Comparison of ENCODE assay signal across 21 mouse cellular contexts in the genomic region with DNA sequence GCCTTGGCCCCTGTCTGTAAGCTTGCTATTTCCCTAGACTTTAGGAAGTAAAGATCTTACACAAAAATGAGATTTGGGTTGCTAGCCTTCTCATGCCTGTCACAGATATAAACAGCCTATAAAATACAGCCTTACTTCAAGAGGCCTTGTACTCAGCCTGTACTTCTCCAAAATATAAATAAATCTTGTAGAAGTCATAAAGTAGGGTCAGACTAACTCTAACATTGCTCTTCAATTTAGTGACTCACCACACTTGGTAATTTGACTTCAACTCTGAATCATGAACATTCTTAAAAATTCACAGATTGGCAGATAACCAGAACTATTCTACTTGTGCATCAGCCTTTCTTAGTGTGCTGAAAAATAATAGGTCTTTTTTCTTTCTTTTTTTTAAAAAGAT. TPM values are rescaled to one million over a fixed set of nuclear protein-coding genes. Genes with fewer than 3 reads are reported as not detected.
A peak's percentile ranks its signal among the peaks of the same experiment; 100 is the strongest.
DNase-seq lines count a peak whose midpoint lies in the region; ATAC-seq and TF ChIP-seq lines count a peak whose summit lies in the region.
"Had no signal": no experiment of that assay in that cellular context is flagged by ENCODE, and none has a peak within 500 bp of the region (broad histone marks: within the 10 kb centered on the region; RNA-seq: fewer than 3 reads in every experiment).

No protein-coding gene starts in this region.

- peaks cover 21% of the 10 kb centered on the region for H3K79me3 ChIP-seq in C2C12 (ENCODE audit: low read depth)

- H3K4me2 ChIP-seq in lung, postnatal 0 days (replicated peaks; ENCODE audit: low read depth, low read length): no peak overlapping the region
- H3K4me2 ChIP-seq in liver, postnatal 0 days (ENCODE audit: low read depth, low read length): no peak overlapping the region
- H3K4me2 ChIP-seq: forebrain, embryonic 15.5 days; heart, embryonic 11.5 days; heart, embryonic 15.5 days; hindbrain, embryonic 13.5 days had no signal

- no peaks in the 10 kb centered on the region for H3K27me3 ChIP-seq in lung, postnatal 0 days (replicated peaks; ENCODE audit: insufficient read depth, low read length)
- no peaks in the 10 kb centered on the region for H3K27me3 ChIP-seq in C2C12 (ENCODE audit: control insufficient read depth, insufficient read depth, insufficient read length)
- H3K27me3 ChIP-seq in liver, postnatal 0 days (ENCODE audit: insufficient read depth, low read length): no peaks in the 10 kb centered on the region
- H3K27me3 ChIP-seq: forebrain, embryonic 15.5 days; heart, embryonic 15.5 days; hindbrain, embryonic 13.5 days had no signal

- no peak for TF ChIP-seq EP300 in lung, postnatal 0 days (IDR thresholded peaks at IDR 0.05)
- no peak for TF ChIP-seq EP300 in liver, postnatal 0 days (IDR thresholded peaks at IDR 0.05; ENCODE audit: low read depth)

- TF ChIP-seq CTCF in lung, postnatal 0 days (IDR thresholded peaks at IDR 0.05): no peak
- no peak for TF ChIP-seq CTCF in C2C12 (IDR thresholded peaks at IDR 0.05; ENCODE audit: control insufficient read depth, insufficient read depth, insufficient read length)
- no peak for TF ChIP-seq CTCF in liver, postnatal 0 days (IDR thresholded peaks at IDR 0.05; ENCODE audit: low read depth)

- no peak overlapping the region for H3K27ac ChIP-seq in lung, postnatal 0 days (ENCODE audit: low read length)
- no peak overlapping the region for H3K27ac ChIP-seq in liver, postnatal 0 days (ENCODE audit: low read depth)
- H3K27ac ChIP-seq: embryonic facial prominence, embryonic 10.5 days; forebrain, embryonic 10.5 days; forebrain, embryonic 15.5 days; heart, adult 2 months; heart, embryonic 15.5 days; hindbrain, embryonic 13.5 days; hindbrain, postnatal 0 days had no signal

- peak; percentile 53 for DNase-seq in lung, postnatal 0 days (ENCODE audit: low spot score)
- DNase-seq in lung, postnatal 10 days: no peak
- DNase-seq in fibroblast of lung, adult 2 months (ENCODE audit: low read depth): peak; percentile 31
- no peak for DNase-seq in cerebellum, postnatal 10 days
- no peak for DNase-seq in liver, postnatal 0 days
- DNase-seq: adrenal gland, postnatal 14 days; cerebellum, adult 11-12 months; cerebellum, adult 9-10 months; cerebellum, postnatal 36 days; gastrocnemius, postnatal 10 days; heart, adult 2 months; heart, postnatal 14 days had no signal

- H3K9ac ChIP-seq in lung, postnatal 0 days (replicated peaks; ENCODE audit: low read depth): no peak overlapping the region
- H3K9ac ChIP-seq in liver, postnatal 0 days (replicated peaks): no peak overlapping the region
- H3K9ac ChIP-seq: forebrain, embryonic 15.5 days; heart, embryonic 15.5 days; hindbrain, embryonic 13.5 days had no signal

- H3K36me3 ChIP-seq in lung, postnatal 0 days (ENCODE audit: insufficient read depth, low read length): no peaks in the 10 kb centered on the region
- no peaks in the 10 kb centered on the region for H3K36me3 ChIP-seq in C2C12 (ENCODE audit: control insufficient read depth, insufficient read depth)
- no peaks in the 10 kb centered on the region for H3K36me3 ChIP-seq in liver, postnatal 0 days (replicated peaks; ENCODE audit: insufficient read depth, low read length)
- H3K36me3 ChIP-seq: embryonic facial prominence, embryonic 10.5 days; forebrain, embryonic 10.5 days; forebrain, embryonic 15.5 days; heart, embryonic 15.5 days; hindbrain, embryonic 13.5 days had no signal

- H3ac ChIP-seq in C2C12 (ENCODE audit: control insufficient read depth, insufficient read length, low read depth): no peak overlapping the region

- no peak overlapping the region for H3K4me3 ChIP-seq in lung, postnatal 0 days (ENCODE audit: low read depth, low read length)
- H3K4me3 ChIP-seq in C2C12 (ENCODE audit: insufficient read depth, poor library complexity, severe bottlenecking): no peak overlapping the region
- no peak overlapping the region for H3K4me3 ChIP-seq in liver, postnatal 0 days (ENCODE audit: low read depth, low read length)
- H3K4me3 ChIP-seq: embryonic facial prominence, embryonic 10.5 days; forebrain, embryonic 10.5 days; forebrain, embryonic 15.5 days; heart, adult 2 months; heart, embryonic 15.5 days; hindbrain, embryonic 13.5 days had no signal

- ATAC-seq in lung, postnatal 0 days: peak; percentile 55; the same call in 1 of the 2 replicates
- ATAC-seq in liver, postnatal 0 days: no peak
- ATAC-seq: activated CD4-positive, CD25-positive, alpha-beta regulatory T cell, adult 4 months; forebrain, embryonic 15.5 days; hindbrain, postnatal 0 days had no signal

- no peaks in the 10 kb centered on the region for H3K9me3 ChIP-seq in lung, postnatal 0 days (ENCODE audit: low read length)
- no peaks in the 10 kb centered on the region for H3K9me3 ChIP-seq in liver, postnatal 0 days (ENCODE audit: low read length)
- H3K9me3 ChIP-seq: embryonic facial prominence, embryonic 10.5 days; forebrain, embryonic 10.5 days; forebrain, embryonic 15.5 days; heart, embryonic 15.5 days; hindbrain, embryonic 13.5 days had no signal

- peaks cover 46% of the 10 kb centered on the region for H3K79me2 ChIP-seq in C2C12 (ENCODE audit: control insufficient read depth, insufficient read depth)

- H3K4me1 ChIP-seq in lung, postnatal 0 days (ENCODE audit: insufficient read depth, low read depth, low read length): peaks cover 9% of the 10 kb centered on the region; the same call in 1 of the 2 replicates
- no peaks in the 10 kb centered on the region for H3K4me1 ChIP-seq in liver, postnatal 0 days (ENCODE audit: insufficient read depth)
- H3K4me1 ChIP-seq: embryonic facial prominence, embryonic 10.5 days; forebrain, embryonic 10.5 days; forebrain, embryonic 15.5 days; heart, embryonic 15.5 days; hindbrain, embryonic 13.5 days had no signal

TF ChIP-seq in C2C12, 6 proteins besides CTCF, POLR2A, EP300 and RAD21:
- TF ChIP-seq MAX (IDR thresholded peaks at IDR 0.05) (no peak), FOSL1 (IDR thresholded peaks at IDR 0.05; ENCODE audit: insufficient read depth, low read length, poor library complexity, severe bottlenecking) (peak; percentile 64), MYOG (IDR thresholded peaks at IDR 0.05; ENCODE audit: control insufficient read depth, extremely low read depth, insufficient read length) (no peak), CEBPB (IDR thresholded peaks at IDR 0.05; ENCODE audit: low read depth) (no peak), MYOD1 (IDR thresholded peaks at IDR 0.05; ENCODE audit: control insufficient read depth, insufficient read length, low read depth) (no peak)

RNA-seq across cellular contexts. Expression of gene Desi2, which starts 29.9 kb away (rescaled TPM):
- 20.0 and 26.2 TPM in 2 replicates for polyA plus RNA-seq in lung, postnatal 0 days (2015; fragmentation: Nextera tagmentation; extraction: Ambion mirVana)
- polyA plus RNA-seq in C2C12 (2012; fragmentation: generic; extraction: Trizol): 10.1 TPM
- polyA plus RNA-seq in liver, postnatal 0 days (2015; fragmentation: Nextera tagmentation; extraction: Ambion mirVana): 26.5 and 33.8 TPM in 2 replicates

Comparison
In these comparisons a context has a peak if more than half of its experiments do, and no peak if none do; other contexts are left out.
1. DNase-seq: peak in lung, postnatal 0 days (single experiment) and fibroblast of lung, adult 2 months (single experiment); none in lung, postnatal 10 days (single experiment), cerebellum, postnatal 10 days (0 of 2) and liver, postnatal 0 days (single experiment).